Mouse (Mus musculus) neutrophil, adult 5-6 weeks (primary cell): ENCODE measurements at regions not wholly inside any gene's neighbourhood (a gene's known extent, or its start where the extent isn't known, plus 50 kb on each side); places are given as distances from the start of the nearest gene placed in this dataset.

Source experiments
- ATAC-seq: fragments of 151-379, 151-347 bp; 2 replicates; pipeline ENCODE4 v1.8.0; 2017; ENCODE audit warnings: mild to moderate bottlenecking, moderate TSS enrichment; ENCODE audit not compliant: insufficient number of reproducible peaks, poor library complexity, low FRiP score, severe bottlenecking; ENCODE audit errors: extremely low read depth

- no peak for ATAC-seq
Observed at GRCm38 (mm10) chr9:23012130-23012529, 210.7 kb upstream of the Bmper start.

- ATAC-seq, result no peak
Observed at GRCm38 (mm10) chr9:23016733-23017132, 206.1 kb upstream of the Bmper start.

- ATAC-seq, result no peak
Observed at GRCm38 (mm10) chr9:23024061-23024460, 198.8 kb upstream of the Bmper start.

GRCm38 (mm10) chr9:23025247-23025646 is 197.6 kb upstream of the Bmper start:
- no peak for ATAC-seq

GRCm38 (mm10) chr9:23027377-23028313 is 195.2 kb upstream of the Bmper start:
- no peak for ATAC-seq

- no peak for ATAC-seq
Observed at GRCm38 (mm10) chr9:23029421-23029820, 193.5 kb upstream of the Bmper start.

- no peak for ATAC-seq
Observed at GRCm38 (mm10) chr9:23030138-23030537, 192.7 kb upstream of the Bmper start.

GRCm38 (mm10) chr9:23030546-23030945 is 192.3 kb upstream of the Bmper start:
- ATAC-seq, result no peak

GRCm38 (mm10) chr9:23031916-23032315 is 191.0 kb upstream of the Bmper start:
- ATAC-seq, result no peak

GRCm38 (mm10) chr9:23035306-23035705 is 187.6 kb upstream of the Bmper start:
- no peak for ATAC-seq

- ATAC-seq, result no peak
Observed at GRCm38 (mm10) chr9:23035901-23036610, 186.8 kb upstream of the Bmper start.

GRCm38 (mm10) chr9:23037513-23037914 is 185.4 kb upstream of the Bmper start:
- ATAC-seq, result no peak

- ATAC-seq, result no peak
Observed at GRCm38 (mm10) chr9:23039588-23039987, 183.3 kb upstream of the Bmper start.

GRCm38 (mm10) chr9:23041025-23041424 is 181.9 kb upstream of the Bmper start:
- ATAC-seq, result no peak

GRCm38 (mm10) chr9:23041537-23042472 is 181.1 kb upstream of the Bmper start:
- no peak for ATAC-seq

- no peak for ATAC-seq
Observed at GRCm38 (mm10) chr9:23043006-23043405, 179.9 kb upstream of the Bmper start.

- ATAC-seq, result no peak
Observed at GRCm38 (mm10) chr9:23045486-23045885, 177.4 kb upstream of the Bmper start.

- no peak for ATAC-seq
Observed at GRCm38 (mm10) chr9:23050751-23051150, 172.1 kb upstream of the Bmper start.

GRCm38 (mm10) chr9:23059526-23059925 is 163.3 kb upstream of the Bmper start:
- no peak for ATAC-seq
